Mouse (Mus musculus): Measurements from ENCODE around the gene Ankdd1b. TPM values are rescaled to one million over a fixed set of nuclear protein-coding genes. Genes with fewer than 3 reads are reported as not detected.

Ankdd1b gene
- polyA plus RNA-seq, 1 experiment from 2014 or later = not detected

- H3K27ac ChIP-seq = no peak overlapping the region
- H3K9me3 ChIP-seq = no peaks in the 10 kb centered on the region
- no peaks in the 10 kb centered on the region for H3K36me3 ChIP-seq
- H3K4me3 ChIP-seq = no peak overlapping the region
- WGBS = 92% methylated on average over 7 of the region's 7 CpGs
- no peak for DNase-seq (ENCODE audit: low spot score)
- no peaks in the 10 kb centered on the region for H3K27me3 ChIP-seq (ENCODE audit: insufficient read depth, poor library complexity, severe bottlenecking)
- H3K4me1 ChIP-seq (replicated peaks) = no peaks in the 10 kb centered on the region
These were observed 20.1 kb downstream of the Ankdd1b start for GRCm38 (mm10) chr13:96450869-96451268.

DNA sequence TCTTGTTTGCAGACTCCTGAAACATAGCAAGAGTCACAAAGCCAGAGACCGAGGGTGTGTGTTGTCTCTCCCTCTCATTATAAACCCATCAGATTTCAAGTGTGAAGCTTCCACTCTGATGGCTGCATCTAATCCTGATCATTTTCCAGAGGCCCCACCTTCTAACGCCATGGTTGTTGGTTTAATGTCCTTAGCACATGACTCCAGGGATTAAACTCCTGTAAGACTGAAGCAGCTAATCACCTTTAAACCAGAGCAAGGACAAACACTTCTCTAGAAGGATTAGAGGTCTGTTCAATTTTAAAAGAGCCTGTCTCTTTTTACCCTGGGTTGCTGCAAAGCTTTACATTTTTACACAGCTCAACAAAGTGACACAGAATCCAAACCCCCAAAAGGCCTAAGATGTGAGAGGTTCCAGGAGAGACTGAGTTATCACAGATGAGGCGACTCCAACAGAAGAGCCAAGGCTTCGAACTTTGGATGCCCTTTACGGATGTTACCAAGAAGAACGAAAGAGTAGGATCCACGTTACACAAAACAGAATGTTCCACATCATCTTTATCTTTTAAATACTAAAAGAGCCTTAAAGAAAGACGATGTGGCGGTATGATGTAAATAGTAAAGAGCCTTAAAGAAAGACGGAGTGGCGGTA, 20.7 kb downstream of the Ankdd1b start:
- Histone ChIP-seq H3K4me3 (no peak overlapping the region), H3K27me3 (ENCODE audit: insufficient read depth, poor library complexity, severe bottlenecking) (no peaks in the 10 kb centered on the region), H3K36me3 (no peaks in the 10 kb centered on the region), H3K4me1 (replicated peaks) (no peaks in the 10 kb centered on the region), H3K27ac (no peak overlapping the region), H3K9me3 (no peaks in the 10 kb centered on the region)
- DNase-seq (ENCODE audit: low spot score) = no peak
- 90% methylated on average over 11 of the region's 11 CpGs for WGBS

DNA sequence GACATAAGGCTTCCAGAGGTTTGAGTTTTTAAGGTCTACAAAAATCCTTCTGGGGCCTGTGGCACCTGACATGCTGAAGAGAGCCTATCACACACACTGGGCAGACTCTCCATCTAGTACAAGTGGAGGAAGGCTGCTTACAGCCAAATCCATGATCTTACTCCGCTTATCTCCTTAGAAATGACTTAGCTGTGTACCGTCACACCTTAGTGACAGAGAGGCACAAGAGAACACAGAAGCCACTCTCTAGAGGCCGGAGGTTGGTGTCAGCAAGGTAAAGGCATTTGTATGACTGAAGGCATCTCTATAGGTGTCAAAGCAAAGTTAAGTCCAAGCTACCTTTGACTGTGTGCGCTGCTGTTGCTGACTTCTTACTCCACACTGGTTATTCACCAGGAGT, 30.6 kb downstream of the Ankdd1b start:
- no peak for DNase-seq (ENCODE audit: low spot score)
- Histone ChIP-seq H3K4me1 (replicated peaks) (peaks cover 6% of the 10 kb centered on the region; the same call in 1 of the 2 replicates), H3K4me3 (no peak overlapping the region), H3K9me3 (no peaks in the 10 kb centered on the region), H3K27me3 (ENCODE audit: insufficient read depth, poor library complexity, severe bottlenecking) (no peaks in the 10 kb centered on the region), H3K36me3 (no peaks in the 10 kb centered on the region), H3K27ac (no peak overlapping the region)
- WGBS = 92% methylated on average over 4 of the region's 4 CpGs

GRCm38 (mm10) chr13:96436921-96437320, 34.1 kb downstream of the Ankdd1b start:
- Histone ChIP-seq H3K27ac (no peak overlapping the region), H3K4me1 (replicated peaks) (peaks cover 23% of the 10 kb centered on the region), H3K27me3 (ENCODE audit: insufficient read depth, poor library complexity, severe bottlenecking) (no peaks in the 10 kb centered on the region), H3K9me3 (no peaks in the 10 kb centered on the region), H3K4me3 (no peak overlapping the region), H3K36me3 (no peaks in the 10 kb centered on the region)
- DNase-seq (ENCODE audit: low spot score) = no peak
- WGBS = 92% methylated on average over 1 of the region's 1 CpGs

DNA sequence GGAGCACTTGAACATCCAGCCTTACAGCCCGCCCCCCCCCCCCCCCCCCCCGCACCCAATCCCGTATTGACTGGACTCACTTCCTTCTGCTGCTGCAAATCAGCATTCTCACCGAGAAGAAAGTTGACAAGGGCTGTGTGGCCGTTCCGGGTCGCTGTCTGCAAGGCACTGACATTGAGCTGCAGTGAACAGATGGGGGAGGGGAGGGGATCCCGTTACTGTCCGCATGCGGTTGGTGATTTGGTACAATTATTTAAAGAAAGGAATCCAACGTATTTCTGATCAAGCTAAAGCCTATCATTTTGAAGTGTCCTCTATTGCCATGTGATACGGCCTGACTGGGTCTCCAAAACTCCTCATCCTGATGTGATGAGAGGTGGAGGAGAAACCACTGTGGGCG, 35.2 kb downstream of the Ankdd1b start:
- Histone ChIP-seq H3K4me3 (no peak overlapping the region), H3K4me1 (replicated peaks) (peaks cover 23% of the 10 kb centered on the region), H3K36me3 (no peaks in the 10 kb centered on the region), H3K27ac (no peak overlapping the region), H3K27me3 (ENCODE audit: insufficient read depth, poor library complexity, severe bottlenecking) (no peaks in the 10 kb centered on the region), H3K9me3 (no peaks in the 10 kb centered on the region)
- DNase-seq (ENCODE audit: low spot score) = peak; percentile 50
- 42% methylated on average over 13 of the region's 13 CpGs for WGBS

GRCm38 (mm10) chr13:96434899-96435331, 36.1 kb downstream of the Ankdd1b start:
- Histone ChIP-seq H3K4me3 (no peak overlapping the region), H3K27ac (peak overlapping the region; percentile 50), H3K36me3 (no peaks in the 10 kb centered on the region), H3K27me3 (ENCODE audit: insufficient read depth, poor library complexity, severe bottlenecking) (no peaks in the 10 kb centered on the region), H3K4me1 (replicated peaks) (peaks cover 23% of the 10 kb centered on the region), H3K9me3 (no peaks in the 10 kb centered on the region)
- WGBS = 62% methylated on average over 5 of the region's 5 CpGs
- peak; percentile 22 for DNase-seq (ENCODE audit: low spot score)

DNA sequence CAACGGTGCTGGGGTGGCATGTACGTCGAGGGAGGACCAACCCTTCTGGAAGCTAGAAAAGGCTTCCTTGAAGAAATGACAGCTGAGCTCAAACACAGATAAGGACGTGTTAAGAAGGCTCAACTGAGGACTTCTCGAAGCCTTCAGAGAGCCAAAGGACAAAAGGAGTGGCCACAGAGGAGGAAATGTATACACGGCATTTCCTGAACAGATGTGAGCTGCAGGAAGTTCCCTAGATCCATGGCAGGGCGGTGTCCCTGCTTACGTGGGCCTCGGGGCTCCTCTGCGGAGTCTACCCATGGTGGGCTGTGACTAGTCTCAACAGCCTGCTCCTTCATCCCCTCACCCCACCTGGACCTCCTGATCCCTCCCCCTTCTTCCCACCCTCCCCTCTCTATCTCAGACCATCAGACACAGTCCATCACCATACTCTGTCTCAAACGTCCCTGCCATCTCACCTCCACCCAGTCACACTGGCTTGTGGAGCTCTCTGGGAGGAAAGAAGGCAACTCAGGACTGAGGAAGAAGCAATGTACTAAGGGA, 37.3 kb downstream of the Ankdd1b start:
- no peaks in the 10 kb centered on the region for H3K36me3 ChIP-seq

DNA sequence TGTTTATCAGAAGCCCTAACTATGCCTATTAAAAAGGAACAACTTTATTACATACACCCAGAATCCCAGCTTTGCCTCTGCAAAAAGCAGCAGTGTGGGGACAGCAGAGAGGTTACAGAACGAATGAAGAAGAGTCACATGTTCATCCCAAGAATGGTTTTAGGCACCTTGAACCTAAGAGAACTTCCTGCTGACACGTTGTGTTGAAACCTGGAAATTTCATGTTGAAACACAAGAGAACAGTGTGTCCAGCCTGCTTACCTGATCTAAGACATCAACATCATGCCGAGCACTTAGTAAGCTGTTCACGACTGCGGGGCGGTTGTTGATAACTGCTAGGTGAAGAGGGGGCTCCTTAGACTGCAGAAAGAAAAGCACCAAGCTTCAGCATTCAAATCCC, 38.0 kb downstream of the Ankdd1b start:
- Histone ChIP-seq H3K9me3 (no peaks in the 10 kb centered on the region), H3K27ac (no peak overlapping the region), H3K27me3 (ENCODE audit: insufficient read depth, poor library complexity, severe bottlenecking) (no peaks in the 10 kb centered on the region), H3K4me3 (no peak overlapping the region), H3K4me1 (replicated peaks) (peaks cover 23% of the 10 kb centered on the region), H3K36me3 (no peaks in the 10 kb centered on the region)
- 90% methylated on average over 6 of the region's 6 CpGs for WGBS
- DNase-seq (ENCODE audit: low spot score) = no peak

More for the DNA sequence above, 37.3 kb downstream of the Ankdd1b start:
- H3K27me3 ChIP-seq (ENCODE audit: insufficient read depth, poor library complexity, severe bottlenecking) = no peaks in the 10 kb centered on the region
- no peak overlapping the region for H3K4me3 ChIP-seq
- 0 out of 2 replicates have a peak overlapping the region, but pooled peaks have one; percentile 45 for H3K27ac ChIP-seq
- 79% methylated on average over 11 of the region's 11 CpGs for WGBS
- H3K9me3 ChIP-seq = no peaks in the 10 kb centered on the region
- peaks cover 23% of the 10 kb centered on the region for H3K4me1 ChIP-seq (replicated peaks)
- DNase-seq (ENCODE audit: low spot score) = no peak

GRCm38 (mm10) chr13:96432376-96432811, 38.6 kb downstream of the Ankdd1b start:
- peaks cover 23% of the 10 kb centered on the region for H3K4me1 ChIP-seq (replicated peaks)
- H3K9me3 ChIP-seq = no peaks in the 10 kb centered on the region
- no peak for DNase-seq (ENCODE audit: low spot score)
- no peaks in the 10 kb centered on the region for H3K27me3 ChIP-seq (ENCODE audit: insufficient read depth, poor library complexity, severe bottlenecking)
- 58% methylated on average over 3 of the region's 3 CpGs for WGBS
- no peak overlapping the region for H3K27ac ChIP-seq
- no peaks in the 10 kb centered on the region for H3K36me3 ChIP-seq
- H3K4me3 ChIP-seq = no peak overlapping the region

DNA sequence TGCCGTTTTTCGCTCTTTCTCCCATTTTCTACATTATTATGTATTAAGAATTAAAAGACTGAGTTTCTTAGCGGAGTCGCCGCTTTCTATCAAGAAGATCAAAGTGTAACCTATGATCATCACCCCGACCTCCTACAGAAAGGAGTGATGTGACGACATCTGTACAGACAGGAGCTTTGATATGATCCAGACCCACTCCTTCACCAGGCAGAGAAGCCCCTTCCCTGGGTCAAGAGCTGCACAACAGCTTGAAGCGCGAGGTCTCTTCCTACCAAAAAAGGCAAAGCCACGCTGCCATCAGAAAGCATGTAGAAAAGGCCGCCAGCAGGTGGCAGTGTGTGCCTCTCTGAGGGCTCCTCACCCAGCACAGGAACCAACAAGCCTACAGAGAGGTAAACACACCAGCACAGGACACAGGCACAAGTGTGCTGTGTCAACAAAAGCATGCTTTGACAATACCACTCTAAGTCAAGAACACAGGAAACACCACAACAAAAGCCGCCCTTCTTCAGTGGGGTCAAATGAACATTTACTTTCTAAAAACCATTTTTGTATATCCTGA, 39.3 kb downstream of the Ankdd1b start:
- Histone ChIP-seq H3K4me3 (no peak overlapping the region), H3K27me3 (ENCODE audit: insufficient read depth, poor library complexity, severe bottlenecking) (no peaks in the 10 kb centered on the region), H3K4me1 (replicated peaks) (peaks cover 23% of the 10 kb centered on the region), H3K36me3 (no peaks in the 10 kb centered on the region), H3K9me3 (no peaks in the 10 kb centered on the region), H3K27ac (no peak overlapping the region)
- DNase-seq (ENCODE audit: low spot score) = peak; percentile 86
- 43% methylated on average over 12 of the region's 12 CpGs for WGBS

GRCm38 (mm10) chr13:96428531-96428930, 42.5 kb downstream of the Ankdd1b start:
- H3K4me1 ChIP-seq (replicated peaks) = no peaks in the 10 kb centered on the region
- no peaks in the 10 kb centered on the region for H3K9me3 ChIP-seq
- no peak overlapping the region for H3K27ac ChIP-seq
- H3K27me3 ChIP-seq (ENCODE audit: insufficient read depth, poor library complexity, severe bottlenecking) = no peaks in the 10 kb centered on the region
- no peak overlapping the region for H3K4me3 ChIP-seq
- H3K36me3 ChIP-seq = no peaks in the 10 kb centered on the region
- DNase-seq (ENCODE audit: low spot score) = no peak
- WGBS = 85% methylated on average over 5 of the region's 5 CpGs

DNA sequence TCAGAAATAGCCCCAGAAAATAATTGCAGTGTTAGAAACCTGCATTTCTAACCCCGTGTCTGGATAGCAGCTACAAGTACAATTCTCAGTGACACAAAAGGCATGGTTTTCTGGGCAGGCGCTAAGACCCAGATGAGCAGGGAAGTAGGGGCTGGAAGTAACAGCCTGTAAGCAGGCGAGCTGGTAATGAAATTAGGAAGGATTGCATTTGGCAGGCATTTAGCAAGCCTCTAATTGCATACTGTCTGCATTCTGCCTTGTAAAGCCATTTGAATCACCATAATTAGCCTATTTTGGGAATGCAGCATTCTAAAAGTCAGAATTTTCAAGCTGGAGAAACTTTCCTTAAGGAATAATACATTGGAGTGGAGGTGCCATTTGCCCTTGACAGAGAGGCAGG, 45.0 kb downstream of the Ankdd1b start:
- no peaks in the 10 kb centered on the region for H3K27me3 ChIP-seq (ENCODE audit: insufficient read depth, poor library complexity, severe bottlenecking)
- WGBS = 61% methylated on average over 3 of the region's 3 CpGs
- H3K36me3 ChIP-seq = no peaks in the 10 kb centered on the region
- H3K9me3 ChIP-seq = no peaks in the 10 kb centered on the region
- no peaks in the 10 kb centered on the region for H3K4me1 ChIP-seq (replicated peaks)
- H3K27ac ChIP-seq = no peak overlapping the region
- DNase-seq (ENCODE audit: low spot score) = no peak
- no peak overlapping the region for H3K4me3 ChIP-seq

DNA sequence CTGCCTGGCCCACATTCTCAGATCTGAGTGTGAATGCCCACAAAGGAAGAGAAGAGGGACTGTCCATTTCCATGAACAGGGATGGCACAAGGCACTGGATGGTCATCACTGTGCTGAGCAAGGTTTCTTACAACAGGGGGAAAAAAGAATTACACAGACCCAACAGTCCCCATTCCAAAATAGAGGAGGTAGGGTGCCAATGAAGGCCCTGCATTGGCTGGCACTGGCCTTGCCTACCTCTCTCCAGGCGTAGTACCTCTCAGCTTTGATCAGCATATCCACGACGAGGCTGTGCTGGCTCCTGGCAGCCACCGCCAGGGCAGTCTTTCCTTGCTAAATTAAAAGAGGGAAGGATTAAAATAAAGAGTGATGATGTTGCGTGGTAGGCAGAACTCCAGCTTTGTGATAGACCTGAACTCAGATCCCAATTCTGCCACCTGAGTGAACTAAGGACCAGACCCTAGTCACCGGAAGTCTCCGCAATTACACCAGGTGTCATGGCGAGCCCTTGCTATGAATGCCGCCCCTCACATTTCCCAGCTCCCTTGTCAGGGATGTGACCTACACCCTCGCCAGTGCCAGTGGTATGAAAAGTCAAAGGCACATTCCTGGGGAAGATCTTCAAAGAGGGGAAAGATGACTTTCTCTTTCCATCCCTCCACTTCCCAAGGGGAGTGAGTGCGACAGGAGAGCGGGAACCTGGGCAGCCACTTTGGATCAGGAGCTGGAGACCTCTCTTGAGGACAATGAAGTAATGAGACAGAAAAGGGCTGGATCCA, 46.3 kb downstream of the Ankdd1b start:
- Histone ChIP-seq H3K4me3 (no peak overlapping the region), H3K27me3 (ENCODE audit: insufficient read depth, poor library complexity, severe bottlenecking) (no peaks in the 10 kb centered on the region), H3K4me1 (replicated peaks) (no peaks in the 10 kb centered on the region), H3K9me3 (no peaks in the 10 kb centered on the region), H3K27ac (no peak overlapping the region), H3K36me3 (no peaks in the 10 kb centered on the region)
- no peak for DNase-seq (ENCODE audit: low spot score)
- WGBS = 89% methylated on average over 12 of the region's 12 CpGs
